Mouse (Mus musculus) midbrain, embryonic 16.5 days (tissue): ENCODE measurements around the gene Dnajc30. TPM values are rescaled to one million over a fixed set of nuclear protein-coding genes. Genes with fewer than 3 reads are reported as not detected.
A peak's percentile ranks its signal among the peaks of the same experiment; 100 is the strongest.

Experiments
- ATAC-seq: fragments of 200-750 bp; cut with Nextera tagmentation; 2 replicates; pipeline ENCODE4 v1.8.0; 2017; ENCODE audit warnings: moderate TSS enrichment
- H3K27ac ChIP-seq: fragments of 300-500 bp; sonication (generic); 2 replicates; pipeline ENCODE4 v1.5.1; 2014; ENCODE audit warnings: mild to moderate bottlenecking, low read length, mixed read lengths
- H3K27me3 ChIP-seq: fragments of 300-500 bp; sonication (generic); 2 replicates; pipeline ENCODE4 v1.6.1; 2014; ENCODE audit warnings: low read depth, low read length, mixed read lengths; ENCODE audit not compliant: control insufficient read depth, insufficient read depth
- H3K36me3 ChIP-seq: fragments of 300-500 bp; sonication (generic); 2 replicates; pipeline ENCODE4 v1.6.1; 2014; ENCODE audit warnings: mild to moderate bottlenecking, low read length, moderate library complexity, mixed read lengths; ENCODE audit not compliant: control insufficient read depth, insufficient read depth
- H3K4me1 ChIP-seq: fragments of 300-500 bp; sonication (generic); 2 replicates; pipeline ENCODE4 v1.6.1; 2014; ENCODE audit warnings: mild to moderate bottlenecking, low read length, mixed read lengths; ENCODE audit not compliant: control insufficient read depth, insufficient read depth
- H3K4me2 ChIP-seq: fragments of 300-500 bp; sonication (generic); 2 replicates; pipeline ENCODE4 v1.6.1; 2014; ENCODE audit warnings: mild to moderate bottlenecking, low read length, mixed read lengths
- H3K4me3 ChIP-seq: fragments of 300-500 bp; sonication (generic); 2 replicates; pipeline ENCODE4 v1.5.1; 2014; ENCODE audit warnings: low read depth, mild to moderate bottlenecking, low read length, moderate library complexity, mixed read lengths
- H3K9ac ChIP-seq: fragments of 300-500 bp; sonication (generic); 2 replicates; pipeline ENCODE4 v1.6.1; 2014; ENCODE audit warnings: low read depth, low read length, mixed read lengths
- H3K9me3 ChIP-seq: fragments of 300-500 bp; sonication (generic); replicated peaks from 2 replicates; pipeline ENCODE4 v1.6.1; 2014; ENCODE audit warnings: mild to moderate bottlenecking, low read length, mixed read lengths; ENCODE audit not compliant: control insufficient read depth, poor library complexity, severe bottlenecking
- WGBS: fragments of 180-500 bp; shearing (Covaris S2); extraction: QIAGEN DNeasy Blood & Tissue Kit; methylation state at CpG from one replicate; pipeline ENCODE4 v1.1.7; 2014; 5-methylcytosine and 5-hydroxymethylcytosine counted together
- polyA plus RNA-seq: library from polyadenylated mRNA; unstranded; fragments of >200 nt; fragmentation: Nextera tagmentation; extraction: Ambion mirVana; gene quantifications from 2 replicates; pipeline ENCODE4 v1.2.1, GENCODE M21; 2015

Dnajc30 gene
- polyA plus RNA-seq, 1 experiment from 2014 or later: 49.6 TPM

DNA sequence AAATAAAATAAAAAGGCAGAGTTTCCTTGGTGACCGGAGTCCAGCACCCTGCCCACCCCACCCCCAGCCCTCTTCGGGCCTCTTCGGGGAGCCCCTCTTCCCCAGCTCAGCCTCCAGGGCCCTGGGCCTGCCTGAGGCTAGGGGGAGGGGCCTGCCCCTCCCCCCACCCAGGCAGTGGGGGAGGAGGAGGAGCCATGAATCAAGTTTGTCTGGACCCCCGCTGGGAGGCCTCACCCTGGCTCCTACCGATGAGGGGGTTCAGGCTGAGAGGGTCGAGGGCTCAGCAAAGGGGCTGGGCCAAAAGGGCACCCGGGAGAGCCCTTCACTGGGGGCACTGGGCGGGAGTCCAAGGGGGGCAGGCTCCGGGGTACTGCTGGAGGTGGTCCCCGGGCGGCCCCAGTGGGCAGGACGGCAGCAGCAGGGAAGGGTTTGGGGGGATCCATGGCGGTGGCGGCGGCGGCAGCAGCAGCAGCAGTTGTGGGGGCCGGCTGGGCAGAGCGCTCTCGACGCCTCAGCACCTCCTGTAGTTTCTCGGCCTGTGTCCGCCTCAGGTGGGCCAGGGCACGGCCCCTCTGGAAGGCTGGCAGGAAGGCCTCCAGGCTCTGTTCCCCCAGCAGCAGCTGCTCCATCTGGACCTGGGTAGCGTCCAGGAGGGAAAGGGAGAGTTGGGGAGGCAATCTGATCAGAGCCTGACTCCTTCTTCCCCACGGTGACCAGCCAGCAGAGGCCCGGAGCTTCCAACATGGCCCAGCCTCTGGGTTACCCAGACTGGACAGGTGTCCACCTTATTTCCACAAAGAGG is 9.5 kb downstream of the Dnajc30 start:
- Histone ChIP-seq H3K27ac (no peak overlapping the region), H3K27me3 (no peaks in the 10 kb centered on the region), H3K9ac (no peak overlapping the region), H3K4me1 (peaks cover 6% of the 10 kb centered on the region), H3K9me3 (no peaks in the 10 kb centered on the region), H3K36me3 (peaks cover 5% of the 10 kb centered on the region), H3K4me2 (no peak overlapping the region), H3K4me3 (no peak overlapping the region)
- WGBS: 28% methylated on average over 25 of the region's 26 CpGs
- ATAC-seq: no peak

DNA sequence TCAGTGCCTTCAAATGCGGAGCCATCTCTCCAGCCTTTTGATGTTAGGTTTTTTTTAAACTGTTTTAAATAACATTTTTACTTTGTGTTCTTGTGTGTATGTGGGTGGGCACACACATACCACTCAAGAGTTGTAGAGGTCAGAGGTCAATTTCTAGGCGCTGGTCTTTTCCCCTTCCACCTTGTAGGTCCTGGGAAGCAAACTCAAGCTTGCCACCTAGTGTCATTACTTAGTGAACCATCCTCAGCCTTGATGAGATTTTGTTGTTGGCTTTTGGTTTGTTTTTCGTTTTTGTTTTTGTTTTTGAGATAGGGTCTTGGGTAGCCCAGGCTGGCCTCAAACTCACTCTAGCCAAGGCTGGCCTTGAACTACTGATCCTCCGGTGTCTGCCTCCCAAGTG is 11.7 kb downstream of the Dnajc30 start:
- peaks cover 5% of the 10 kb centered on the region for H3K36me3 ChIP-seq
- H3K9me3 ChIP-seq: no peaks in the 10 kb centered on the region
- WGBS: 69% methylated on average over 4 of the region's 4 CpGs
- H3K4me1 ChIP-seq: peaks cover 6% of the 10 kb centered on the region
- H3K9ac ChIP-seq: no peak overlapping the region
- H3K4me2 ChIP-seq: no peak overlapping the region
- ATAC-seq: no peak
- H3K27me3 ChIP-seq: no peaks in the 10 kb centered on the region
- no peak overlapping the region for H3K27ac ChIP-seq
- no peak overlapping the region for H3K4me3 ChIP-seq

DNA sequence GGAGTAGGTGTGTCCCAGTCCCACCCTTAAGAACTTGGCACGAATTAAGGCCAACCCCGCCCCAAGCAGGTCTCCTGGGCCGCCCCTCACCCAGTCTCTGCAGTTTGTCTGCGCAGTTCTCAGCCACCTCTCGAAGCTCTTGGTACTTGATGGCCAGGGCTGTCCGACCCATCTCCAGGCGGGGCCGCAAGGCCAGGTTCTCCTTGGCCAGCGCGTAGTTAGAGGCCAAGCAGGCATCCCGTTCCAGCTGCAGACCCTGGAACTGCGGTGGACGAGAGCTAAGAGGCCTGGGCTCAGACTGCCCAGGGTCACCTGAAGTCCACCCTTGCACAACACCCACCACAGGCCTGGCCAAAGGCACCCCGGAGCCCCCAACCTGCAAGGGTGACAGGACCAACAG is 12.4 kb downstream of the Dnajc30 start:
- H3K4me1 ChIP-seq: peaks cover 6% of the 10 kb centered on the region
- WGBS: 89% methylated on average over 14 of the region's 14 CpGs
- peaks cover 5% of the 10 kb centered on the region for H3K36me3 ChIP-seq
- H3K27me3 ChIP-seq: no peaks in the 10 kb centered on the region
- ATAC-seq: no peak
- peak overlapping the region; percentile 68 for H3K4me2 ChIP-seq
- peak overlapping the region; percentile 100 for H3K9ac ChIP-seq
- H3K9me3 ChIP-seq: no peaks in the 10 kb centered on the region
- peak overlapping the region; percentile 95 for H3K27ac ChIP-seq
- peak overlapping the region; percentile 97 for H3K4me3 ChIP-seq

DNA sequence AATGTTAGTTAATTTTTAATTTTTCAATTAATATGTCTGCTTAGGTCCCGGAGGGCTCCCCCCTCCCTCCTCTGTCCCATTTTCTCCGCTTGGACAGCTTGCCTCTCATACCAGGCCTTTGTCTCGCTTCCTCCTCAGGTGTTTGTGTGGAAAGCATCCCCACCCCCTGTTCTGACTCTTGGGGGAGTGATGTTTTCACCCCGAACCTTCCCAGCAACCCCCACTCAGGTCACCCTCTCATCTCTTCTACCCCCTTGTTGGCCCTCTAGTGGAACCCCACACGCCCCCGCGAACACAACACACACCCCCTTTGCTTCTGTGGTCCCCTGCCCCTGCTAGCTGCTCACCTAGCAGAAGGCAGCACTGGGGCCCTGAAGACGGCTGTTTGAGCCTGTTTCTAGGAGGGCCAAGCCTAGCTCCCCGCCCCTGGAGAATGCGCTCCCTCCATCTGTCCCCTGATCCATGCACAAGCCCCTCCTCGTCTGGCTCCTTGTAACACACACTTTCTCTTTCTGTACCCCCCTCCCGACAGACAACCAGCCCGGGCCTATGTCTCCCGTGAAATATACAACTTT is 13.0 kb downstream of the Dnajc30 start:
- peaks cover 6% of the 10 kb centered on the region for H3K4me1 ChIP-seq
- peak overlapping the region; percentile 95 for H3K27ac ChIP-seq
- peaks cover 5% of the 10 kb centered on the region; the same call in 1 of the 2 replicates for H3K36me3 ChIP-seq
- ATAC-seq: peak; percentile 57
- peak overlapping the region; percentile 100 for H3K9ac ChIP-seq
- WGBS: 16% methylated on average over 14 of the region's 14 CpGs
- no peaks in the 10 kb centered on the region for H3K9me3 ChIP-seq
- H3K4me3 ChIP-seq: peak overlapping the region; percentile 97
- peak overlapping the region; percentile 68 for H3K4me2 ChIP-seq
- no peaks in the 10 kb centered on the region for H3K27me3 ChIP-seq

DNA sequence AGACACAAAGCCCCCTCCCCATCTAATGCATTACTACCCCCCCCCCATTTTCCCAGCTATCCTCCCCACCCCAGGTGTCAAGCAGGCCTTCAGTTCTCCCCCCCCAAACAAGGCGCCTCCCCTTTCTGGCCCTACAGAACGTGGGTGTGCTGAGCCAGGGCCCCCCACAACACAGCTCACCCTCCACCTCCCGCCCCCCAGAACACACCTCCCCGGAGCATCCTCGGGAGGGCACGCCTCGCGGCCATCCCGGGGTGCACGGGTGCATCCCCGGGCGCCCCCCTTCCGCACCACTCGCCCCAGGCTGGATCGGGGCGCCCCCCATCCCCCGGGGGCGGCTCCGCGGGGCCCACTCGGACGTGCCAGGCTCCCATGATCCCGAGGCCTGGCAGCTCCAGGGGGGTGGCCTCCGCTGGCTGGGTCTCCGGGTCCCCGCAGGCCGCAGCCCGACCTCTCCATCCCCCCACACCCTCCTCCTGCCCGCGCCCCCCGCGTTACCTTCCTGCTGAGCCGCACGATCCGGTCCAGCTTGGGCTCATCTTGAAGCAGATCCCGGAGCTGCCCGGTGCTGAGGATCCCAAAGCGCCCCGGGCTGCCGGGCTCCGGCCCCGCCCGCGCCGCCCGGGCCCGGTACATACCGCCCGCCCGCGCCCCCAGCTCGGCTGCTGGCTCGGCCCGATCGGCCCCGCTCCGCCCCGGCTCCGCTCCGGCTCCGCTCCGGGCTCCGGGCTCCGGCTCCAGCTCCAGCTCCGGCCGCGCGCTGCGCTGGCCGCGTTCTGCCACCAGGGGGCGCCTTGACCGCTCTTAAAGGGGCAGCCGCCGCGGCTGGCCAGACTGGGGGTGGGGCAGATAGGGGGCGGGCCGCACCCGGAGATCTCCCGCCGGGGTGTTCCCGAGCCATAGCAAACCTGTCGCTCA is 13.8 kb downstream of the Dnajc30 start, which contains the start of gene Vps37d:
Vps37d (minus strand) TSS at position 703 of the 918 bp plus-strand sequence.
- Histone ChIP-seq H3K9ac (peak within 1 kb of the TSS; percentile 100), H3K4me2 (peak within 1 kb of the TSS; percentile 68), H3K36me3 (no peaks in the 10 kb centered on the region; the same call in 1 of the 2 replicates), H3K27ac (peak within 1 kb of the TSS; percentile 95), H3K4me3 (peak within 1 kb of the TSS; percentile 97), H3K9me3 (no peaks in the 10 kb centered on the region), H3K27me3 (no peaks in the 10 kb centered on the region), H3K4me1 (peaks cover 6% of the 10 kb centered on the region)
- peak; percentile 77 for ATAC-seq
- under 1% methylated on average over 73 of the region's 83 CpGs for WGBS

DNA sequence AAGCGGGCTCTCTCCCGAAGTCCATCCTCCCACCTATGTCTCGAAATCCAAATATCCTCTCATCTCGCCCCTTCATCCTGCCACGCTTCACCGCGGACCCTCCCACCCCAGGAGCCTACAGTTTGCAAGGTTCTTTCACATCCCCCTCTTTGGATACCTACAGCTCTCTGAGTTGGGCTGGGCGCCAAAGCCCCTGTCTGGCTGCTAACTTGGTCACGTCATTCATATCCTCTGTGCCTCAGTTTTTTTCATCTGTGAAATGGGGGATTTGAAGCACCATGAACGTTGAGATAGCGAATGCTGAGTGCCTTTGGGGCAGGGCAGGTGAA is 14.4 kb downstream of the Dnajc30 start:
- Histone ChIP-seq H3K36me3 (no peaks in the 10 kb centered on the region; the same call in 1 of the 2 replicates), H3K4me2 (peak overlapping the region; percentile 68), H3K9ac (peak overlapping the region; percentile 100), H3K27me3 (no peaks in the 10 kb centered on the region), H3K27ac (peak overlapping the region; percentile 95), H3K9me3 (no peaks in the 10 kb centered on the region), H3K4me3 (peak overlapping the region; percentile 97), H3K4me1 (peaks cover 6% of the 10 kb centered on the region)
- ATAC-seq: peak; percentile 61; the same call in 1 of the 2 replicates
- under 1% methylated on average over 11 of the region's 11 CpGs for WGBS

DNA sequence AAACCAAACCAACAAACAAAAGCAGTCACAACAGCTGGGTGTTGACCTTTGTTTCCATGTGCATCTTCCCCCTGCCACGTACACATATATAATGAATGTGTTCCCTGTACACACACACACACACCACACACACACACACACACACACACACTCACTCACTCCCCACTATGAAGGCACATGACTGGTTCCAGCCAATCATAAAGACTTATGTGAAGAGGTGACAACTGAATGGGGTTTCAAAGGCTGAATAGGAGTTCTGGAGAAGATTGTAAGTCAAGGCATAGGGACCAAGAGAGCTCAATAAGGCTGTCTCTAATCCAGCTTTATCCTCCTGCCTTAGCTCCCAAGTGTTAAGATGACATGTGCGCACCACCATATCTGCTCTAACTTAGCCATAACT is 15.6 kb downstream of the Dnajc30 start:
- WGBS: 95% methylated on average over 2 of the region's 2 CpGs
- no peaks in the 10 kb centered on the region for H3K9me3 ChIP-seq
- no peak overlapping the region for H3K4me3 ChIP-seq
- no peak overlapping the region for H3K9ac ChIP-seq
- peaks cover 6% of the 10 kb centered on the region for H3K4me1 ChIP-seq
- no peak overlapping the region for H3K27ac ChIP-seq
- no peak for ATAC-seq
- no peaks in the 10 kb centered on the region for H3K36me3 ChIP-seq
- H3K27me3 ChIP-seq: no peaks in the 10 kb centered on the region
- no peak overlapping the region for H3K4me2 ChIP-seq

DNA sequence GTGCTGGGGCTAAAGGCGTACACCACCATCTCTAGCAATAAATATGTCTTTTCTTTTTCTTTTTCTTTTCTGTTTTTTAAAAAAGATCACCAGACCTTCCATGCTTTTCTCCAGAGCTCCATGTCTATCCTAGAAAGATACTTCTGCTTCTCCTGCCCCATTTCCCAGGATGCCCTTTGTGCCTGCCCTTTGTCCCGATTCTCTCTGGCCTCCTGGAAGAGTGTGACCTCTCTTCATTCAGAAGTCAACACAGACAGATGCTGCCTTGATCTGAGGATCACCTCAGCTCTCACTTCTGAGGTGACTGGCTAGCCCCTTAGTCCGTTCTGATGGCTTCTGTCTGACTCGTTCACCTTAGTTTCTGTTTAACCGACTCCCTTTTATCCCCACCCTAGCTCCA is 16.5 kb downstream of the Dnajc30 start:
- H3K4me1 ChIP-seq: peaks cover 6% of the 10 kb centered on the region
- WGBS: 88% methylated on average over 5 of the region's 5 CpGs
- H3K4me3 ChIP-seq: no peak overlapping the region
- no peaks in the 10 kb centered on the region for H3K9me3 ChIP-seq
- ATAC-seq: no peak
- H3K36me3 ChIP-seq: no peaks in the 10 kb centered on the region
- no peak overlapping the region for H3K27ac ChIP-seq
- no peaks in the 10 kb centered on the region for H3K27me3 ChIP-seq
- H3K9ac ChIP-seq: no peak overlapping the region
- H3K4me2 ChIP-seq: no peak overlapping the region
